Mouse (Mus musculus) lung, embryonic 14.5 days (tissue): ENCODE measurements at regions not wholly inside any gene's neighbourhood (a gene's known extent, or its start where the extent isn't known, plus 50 kb on each side); places are given as distances from the start of the nearest gene placed in this dataset.

ENCODE experiments used
- ATAC-seq: fragments of 200-750 bp; cut with Nextera tagmentation; 2 replicates; pipeline ENCODE4 v1.8.0; 2017; ENCODE audit warnings: mild to moderate bottlenecking, moderate TSS enrichment, moderate library complexity; ENCODE audit not compliant: insufficient read depth
- DNase-seq: peaks from one replicate; pipeline ENCODE4 v3.0.0-alpha.2; 2015
- H3K27ac ChIP-seq: fragments of 300-500 bp; sonication (generic); 2 replicates; pipeline ENCODE4 v1.5.1; 2014; ENCODE audit warnings: low read depth, mild to moderate bottlenecking, moderate library complexity
- H3K27me3 ChIP-seq: fragments of 300-500 bp; sonication (generic); 2 replicates; pipeline ENCODE4 v1.6.1; 2014; ENCODE audit warnings: low read length, control low read depth; ENCODE audit not compliant: insufficient read depth
- H3K36me3 ChIP-seq: fragments of 300-500 bp; sonication (generic); 2 replicates; pipeline ENCODE4 v1.6.1; 2014; ENCODE audit warnings: control low read depth; ENCODE audit not compliant: insufficient read depth
- H3K4me1 ChIP-seq: fragments of 300-500 bp; sonication (generic); 2 replicates; pipeline ENCODE4 v1.6.1; 2014; ENCODE audit warnings: antibody characterized with exemption, control low read depth; ENCODE audit not compliant: insufficient read depth
- H3K4me2 ChIP-seq: fragments of 300-500 bp; sonication (generic); 2 replicates; pipeline ENCODE4 v1.6.1; 2014; ENCODE audit warnings: mild to moderate bottlenecking
- H3K4me3 ChIP-seq: fragments of 300-500 bp; sonication (generic); 2 replicates; pipeline ENCODE4 v1.5.1; 2014; ENCODE audit warnings: low read depth, low read length
- H3K9ac ChIP-seq: fragments of 300-500 bp; sonication (generic); 2 replicates; pipeline ENCODE4 v1.6.1; 2014
- H3K9me3 ChIP-seq: fragments of 300-500 bp; sonication (generic); 2 replicates; pipeline ENCODE4 v1.6.1; 2016; ENCODE audit warnings: low read depth, low read length, control low read depth
- CTCF ChIP-seq: IDR thresholded peaks from 2 replicates; pipeline ENCODE4 v1.5.1; 2016; ENCODE audit warnings: antibody characterized with exemption, low read depth
- WGBS: fragments of 180-500 bp; shearing (Covaris S2); extraction: QIAGEN DNeasy Blood & Tissue Kit; methylation state at CpG from one replicate; pipeline ENCODE4 v1.1.7; 2014; 5-methylcytosine and 5-hydroxymethylcytosine counted together

DNA sequence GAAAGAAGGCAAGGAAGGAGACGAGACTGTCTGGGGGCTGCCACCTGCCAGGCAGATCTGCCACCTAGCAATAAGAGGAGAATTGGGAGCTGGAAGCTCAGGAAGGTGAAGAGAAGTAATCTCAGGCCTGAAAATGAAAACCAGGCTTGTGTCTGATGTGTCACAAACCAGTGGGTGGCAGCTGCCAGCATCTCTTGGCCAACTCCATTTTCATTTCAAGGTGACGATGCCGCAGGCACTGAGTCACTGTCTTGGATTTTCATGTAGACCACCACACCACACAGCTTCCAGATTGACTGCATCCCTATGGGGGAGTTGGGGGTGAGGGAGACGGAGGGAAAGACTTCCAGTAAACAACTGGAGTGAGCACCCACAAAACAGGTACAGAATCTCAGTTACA, 1491.9 kb upstream of the Gm6569 start:
- WGBS = 75% methylated on average over 4 of the region's 4 CpGs
- H3K9ac ChIP-seq = no peak overlapping the region
- ATAC-seq = no peak
- no peak overlapping the region for H3K4me2 ChIP-seq
- DNase-seq = no peak
- H3K36me3 ChIP-seq = no peaks in the 10 kb centered on the region
- no peaks in the 10 kb centered on the region for H3K27me3 ChIP-seq
- no peak overlapping the region for H3K27ac ChIP-seq
- TF ChIP-seq CTCF = no peak
- no peak overlapping the region for H3K4me3 ChIP-seq
- no peaks in the 10 kb centered on the region for H3K9me3 ChIP-seq
- H3K4me1 ChIP-seq = no peaks in the 10 kb centered on the region

DNA sequence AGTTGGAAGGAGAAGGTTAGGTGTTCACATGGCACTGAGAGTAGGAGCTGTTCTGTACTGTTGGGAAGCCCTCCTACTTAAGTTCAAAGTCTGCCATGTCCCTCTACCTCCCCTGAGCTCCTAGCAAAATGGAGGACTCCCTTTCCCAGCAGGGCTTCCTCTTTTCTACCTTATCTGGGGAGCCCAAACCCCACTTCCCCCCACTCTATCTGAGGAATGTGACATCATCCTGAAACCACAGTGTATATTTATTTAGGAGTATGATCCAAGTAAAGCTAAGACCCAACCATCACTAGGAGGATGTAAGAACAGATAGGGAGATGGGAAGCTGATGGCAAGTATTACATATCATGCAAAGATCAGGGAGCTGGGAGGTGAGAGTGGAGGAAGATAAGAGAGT, 1490.6 kb upstream of the Gm6569 start:
- Histone ChIP-seq H3K4me2 (no peak overlapping the region), H3K27me3 (no peaks in the 10 kb centered on the region), H3K36me3 (no peaks in the 10 kb centered on the region), H3K27ac (no peak overlapping the region), H3K4me1 (no peaks in the 10 kb centered on the region), H3K9me3 (no peaks in the 10 kb centered on the region), H3K9ac (no peak overlapping the region), H3K4me3 (no peak overlapping the region)
- no peak for TF ChIP-seq CTCF
- ATAC-seq = no peak
- DNase-seq = no peak

DNA sequence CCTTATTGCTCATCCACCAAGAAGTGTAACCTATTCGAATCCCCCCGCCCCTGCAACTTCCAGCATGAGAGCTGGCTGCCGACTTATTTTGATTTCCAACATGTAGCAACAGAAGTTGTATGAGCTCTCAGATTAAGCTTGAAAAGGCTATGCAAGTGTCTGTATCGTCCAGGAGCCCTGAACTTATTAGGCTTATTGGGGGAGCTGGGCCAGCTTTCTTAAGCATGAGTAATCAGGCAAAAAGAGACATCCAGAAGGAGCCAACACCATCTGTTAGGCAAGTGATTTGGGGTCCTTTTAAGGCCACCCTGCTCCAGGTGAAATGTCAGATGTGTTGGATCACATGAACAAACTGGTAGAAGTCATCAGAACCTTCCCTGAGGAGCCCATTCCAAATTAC, 1481.0 kb upstream of the Gm6569 start:
- H3K27me3 ChIP-seq = no peaks in the 10 kb centered on the region
- no peak for DNase-seq
- H3K9ac ChIP-seq = no peak overlapping the region
- ATAC-seq = no peak
- H3K36me3 ChIP-seq = no peaks in the 10 kb centered on the region
- 80% methylated on average over 4 of the region's 4 CpGs for WGBS
- H3K9me3 ChIP-seq = no peaks in the 10 kb centered on the region
- no peak overlapping the region for H3K4me3 ChIP-seq
- H3K4me1 ChIP-seq = no peaks in the 10 kb centered on the region
- no peak overlapping the region for H3K27ac ChIP-seq
- H3K4me2 ChIP-seq = no peak overlapping the region
- no peak for TF ChIP-seq CTCF

DNA sequence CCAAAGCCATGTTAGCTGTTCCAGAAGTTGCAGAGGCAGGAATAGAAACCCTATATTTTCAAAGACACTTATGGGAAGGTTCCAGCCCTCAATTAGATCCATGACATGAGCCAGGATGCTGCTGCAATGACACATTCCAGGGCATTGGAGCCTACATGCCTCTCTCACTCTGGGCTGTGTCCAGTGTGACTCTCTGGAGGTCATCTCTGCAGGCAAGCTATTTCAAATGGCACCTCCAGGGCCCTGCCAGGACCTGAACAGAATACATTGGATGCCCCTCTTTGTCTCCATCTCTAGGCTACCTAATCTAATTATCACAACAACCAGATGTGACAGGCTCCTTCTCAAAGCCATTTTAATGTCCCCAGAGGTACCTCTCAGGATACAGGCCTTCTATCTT, 1478.7 kb upstream of the Gm6569 start:
- no peaks in the 10 kb centered on the region for H3K9me3 ChIP-seq
- no peaks in the 10 kb centered on the region for H3K27me3 ChIP-seq
- no peak overlapping the region for H3K4me3 ChIP-seq
- DNase-seq = no peak
- no peak overlapping the region for H3K27ac ChIP-seq
- no peak overlapping the region for H3K9ac ChIP-seq
- no peak for TF ChIP-seq CTCF
- H3K36me3 ChIP-seq = no peaks in the 10 kb centered on the region
- ATAC-seq = no peak
- H3K4me1 ChIP-seq = no peaks in the 10 kb centered on the region
- no peak overlapping the region for H3K4me2 ChIP-seq

DNA sequence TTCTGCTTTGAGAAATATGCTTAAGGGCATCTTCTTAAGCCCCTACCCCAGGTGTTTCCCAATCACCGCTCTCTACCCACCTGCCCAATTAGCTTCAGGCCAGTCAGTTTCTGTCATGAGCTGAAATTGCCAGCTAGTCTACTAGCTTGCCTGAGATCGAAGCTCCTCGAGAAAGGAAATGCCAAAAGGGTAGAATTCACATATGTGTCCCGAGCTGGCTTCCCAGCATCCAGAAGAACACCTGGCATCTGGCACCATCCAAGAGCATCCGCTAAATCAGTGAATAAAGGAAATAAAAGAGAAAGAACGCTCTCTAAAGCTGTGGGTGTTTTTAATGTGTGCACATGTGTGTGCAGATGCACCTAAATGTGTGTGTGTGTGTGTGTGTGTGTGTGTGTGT, 1474.7 kb upstream of the Gm6569 start:
- H3K4me3 ChIP-seq = no peak overlapping the region
- H3K27ac ChIP-seq = no peak overlapping the region
- H3K4me1 ChIP-seq = no peaks in the 10 kb centered on the region
- ATAC-seq (no peak), DNase-seq (no peak)
- H3K27me3 ChIP-seq = no peaks in the 10 kb centered on the region
- TF ChIP-seq CTCF = no peak
- no peak overlapping the region for H3K9ac ChIP-seq
- H3K4me2 ChIP-seq = no peak overlapping the region
- no peaks in the 10 kb centered on the region for H3K36me3 ChIP-seq
- H3K9me3 ChIP-seq = no peaks in the 10 kb centered on the region
- whole genome bisulfite sequencing = 82% methylated on average over 6 of the region's 6 CpGs

DNA sequence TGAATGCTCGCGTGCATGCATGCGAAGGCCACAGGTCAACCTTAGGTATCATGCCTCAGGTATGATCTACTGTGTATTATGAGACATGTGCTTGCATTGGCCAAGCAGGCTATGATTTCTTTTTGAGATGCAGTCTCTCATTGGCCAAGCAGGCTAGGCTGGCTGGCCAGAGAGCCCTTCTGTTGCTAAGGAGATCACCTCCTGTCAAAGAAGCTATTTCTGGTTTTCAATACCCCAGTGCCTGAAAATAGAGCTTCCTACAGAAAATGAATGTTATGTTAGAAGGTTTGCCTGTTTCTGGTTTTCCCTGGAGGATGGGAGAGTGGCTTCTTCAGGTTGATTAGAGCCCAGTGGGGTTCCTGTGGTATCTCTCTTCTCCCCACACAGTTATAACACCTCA, 1474.3 kb upstream of the Gm6569 start:
- no peak for ATAC-seq
- 81% methylated on average over 3 of the region's 3 CpGs for WGBS
- Histone ChIP-seq H3K4me1 (no peaks in the 10 kb centered on the region), H3K4me3 (no peak overlapping the region), H3K36me3 (no peaks in the 10 kb centered on the region), H3K9ac (no peak overlapping the region), H3K27ac (no peak overlapping the region), H3K27me3 (no peaks in the 10 kb centered on the region), H3K4me2 (no peak overlapping the region), H3K9me3 (no peaks in the 10 kb centered on the region)
- no peak for TF ChIP-seq CTCF
- no peak for DNase-seq

DNA sequence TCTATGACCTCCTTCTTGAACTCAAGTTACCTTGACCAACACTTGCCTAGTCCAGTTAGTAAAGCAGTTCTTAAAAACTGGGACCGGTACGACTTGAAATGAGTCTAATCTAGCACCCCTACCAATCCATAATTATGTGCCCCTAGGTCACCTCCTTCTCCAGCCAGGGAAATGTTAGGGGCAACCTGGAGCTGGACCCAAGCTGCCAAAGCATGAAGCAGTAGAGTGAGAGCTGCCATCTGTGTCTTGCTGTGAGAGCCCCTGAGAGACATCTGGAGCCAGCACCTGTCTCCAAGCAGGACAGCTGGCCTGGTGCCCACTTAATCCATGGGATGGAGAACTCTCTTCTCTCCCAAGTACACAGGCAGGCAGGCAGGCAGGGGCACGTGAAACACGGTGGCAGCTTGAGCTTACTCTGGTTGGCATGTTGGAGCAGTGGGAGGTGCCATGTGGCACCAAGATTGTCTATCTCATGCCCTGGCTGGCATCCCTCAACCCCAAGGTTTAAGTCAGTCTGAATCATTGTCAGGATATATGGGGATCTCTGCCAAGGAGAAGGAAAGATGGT, 1473.8 kb upstream of the Gm6569 start:
- no peaks in the 10 kb centered on the region for H3K36me3 ChIP-seq
- ATAC-seq (no peak), DNase-seq (no peak)
- H3K27me3 ChIP-seq = no peaks in the 10 kb centered on the region
- TF ChIP-seq CTCF = no peak
- no peak overlapping the region for H3K9ac ChIP-seq
- H3K9me3 ChIP-seq = no peaks in the 10 kb centered on the region
- H3K27ac ChIP-seq = no peak overlapping the region
- no peaks in the 10 kb centered on the region for H3K4me1 ChIP-seq
- H3K4me2 ChIP-seq = no peak overlapping the region
- 91% methylated on average over 4 of the region's 4 CpGs for WGBS
- H3K4me3 ChIP-seq = no peak overlapping the region

DNA sequence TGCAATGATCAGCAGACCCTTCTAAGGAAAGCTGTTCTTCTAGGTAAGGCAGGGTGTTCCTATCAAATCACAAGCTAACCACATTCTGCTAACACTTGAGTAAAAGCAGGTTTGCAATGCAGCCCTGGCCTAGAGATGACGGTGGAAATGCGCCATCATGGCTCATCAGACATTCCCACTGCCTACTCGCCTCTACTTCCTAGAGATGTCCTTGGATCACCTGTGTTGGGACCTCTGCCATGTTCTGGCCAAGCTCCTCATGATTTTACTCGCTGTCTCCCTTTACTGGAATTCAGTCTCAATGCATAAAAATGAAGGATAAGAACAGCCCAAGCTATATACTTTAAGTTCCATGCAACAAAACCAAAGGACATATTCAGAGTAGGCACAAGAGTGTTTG, 1461.3 kb upstream of the Gm6569 start:
- no peaks in the 10 kb centered on the region for H3K4me1 ChIP-seq
- no peak for TF ChIP-seq CTCF

More for the DNA sequence above, 1461.3 kb upstream of the Gm6569 start:
- Histone ChIP-seq H3K27me3 (no peaks in the 10 kb centered on the region), H3K4me3 (no peak overlapping the region), H3K9ac (no peak overlapping the region), H3K9me3 (no peaks in the 10 kb centered on the region), H3K4me2 (no peak overlapping the region), H3K36me3 (no peaks in the 10 kb centered on the region), H3K27ac (no peak overlapping the region)
- no peak for ATAC-seq
- no peak for DNase-seq
- WGBS = 88% methylated on average over 4 of the region's 4 CpGs
